Mouse (Mus musculus) common myeloid progenitor, adult 5-6 weeks (primary cell): ENCODE results near the gene Cux1. TPM values are rescaled to one million over a fixed set of nuclear protein-coding genes. Genes with fewer than 3 reads are reported as not detected.
A peak's percentile ranks its signal among the peaks of the same experiment; 100 is the strongest.

Experiments
- ATAC-seq: replicated peaks from 2 replicates; pipeline ENCODE4 v1.8.0; 2016; ENCODE audit warnings: low read depth, mild to moderate bottlenecking, moderate TSS enrichment, inconsistent platforms; ENCODE audit not compliant: poor library complexity, severe bottlenecking
- total RNA-seq: library from RNA; stranded (forward); fragments of 200-1000, 187-1606 nt; gene quantifications from 2 replicates; pipeline ENCODE4 v1.2.3, GENCODE M21; 2017

The Cux1 gene
- total RNA-seq, 1 experiment from 2014 or later = 202 TPM

- peak; percentile 45 for ATAC-seq
Measured at GRCm38 (mm10) chr5:136568776-136569175, 1.5 kb upstream of the Cux1 start.

DNA sequence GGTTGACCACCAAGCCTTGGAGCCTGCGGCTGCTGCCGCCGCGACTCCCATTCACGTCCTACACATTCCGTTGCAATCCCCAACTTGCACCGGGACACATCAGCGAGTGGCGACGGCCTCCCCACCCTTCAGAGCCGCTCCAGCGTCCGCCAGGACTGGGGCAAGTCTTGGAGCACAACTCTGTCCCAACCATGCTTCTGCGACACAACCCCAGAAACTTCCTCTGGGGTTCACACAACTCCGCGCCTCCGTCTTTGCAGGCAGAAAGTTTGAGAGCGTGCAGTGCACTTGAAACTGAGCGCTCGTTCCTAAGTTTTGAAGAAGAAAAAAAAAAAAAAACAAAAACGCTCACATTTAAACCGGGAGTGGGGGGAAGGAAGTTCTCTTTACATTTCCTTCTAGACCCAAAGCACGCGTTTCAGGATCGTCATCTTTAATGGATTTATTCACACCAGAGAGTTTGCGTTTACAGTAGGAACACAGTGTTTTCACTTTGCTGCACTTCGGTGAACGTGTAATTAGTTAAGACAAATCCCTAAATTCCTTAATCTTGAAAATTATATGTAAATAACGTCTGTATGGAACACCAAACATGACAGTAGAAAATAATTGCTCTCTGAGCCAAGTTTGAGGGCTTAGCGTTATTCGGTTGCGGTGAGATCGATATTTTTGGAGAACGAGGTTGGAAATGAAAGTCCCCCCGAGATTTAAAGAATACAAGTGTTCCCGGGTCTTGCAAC is 906 bp upstream of the Cux1 start:
- ATAC-seq = peak; percentile 23

DNA sequence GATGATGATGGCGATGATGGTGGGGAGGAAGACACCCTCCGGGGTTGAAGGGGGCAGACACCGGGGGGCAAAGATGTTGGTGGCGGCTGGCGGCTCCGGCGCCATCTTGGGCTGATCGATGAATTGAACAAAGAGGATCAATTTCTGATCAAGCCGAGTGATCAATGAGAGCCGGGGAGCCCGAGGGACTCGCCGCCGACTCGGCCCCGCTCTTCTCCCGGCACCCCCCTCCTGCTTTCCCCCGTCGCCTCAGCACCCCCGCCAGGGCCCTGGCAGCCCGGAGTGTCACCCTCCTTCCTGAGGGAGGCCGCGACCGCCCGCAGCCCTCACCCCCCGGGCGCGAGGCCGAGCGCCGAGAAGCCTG is 496 bp downstream of the Cux1 start:
- ATAC-seq = no peak

GRCm38 (mm10) chr5:136566001-136566811 is 1.1 kb downstream of the Cux1 start:
- ATAC-seq = no peak

- ATAC-seq = peak; percentile 11; the same call in 1 of the 2 replicates
Measured at GRCm38 (mm10) chr5:136565311-136565811, 1.9 kb downstream of the Cux1 start.

DNA sequence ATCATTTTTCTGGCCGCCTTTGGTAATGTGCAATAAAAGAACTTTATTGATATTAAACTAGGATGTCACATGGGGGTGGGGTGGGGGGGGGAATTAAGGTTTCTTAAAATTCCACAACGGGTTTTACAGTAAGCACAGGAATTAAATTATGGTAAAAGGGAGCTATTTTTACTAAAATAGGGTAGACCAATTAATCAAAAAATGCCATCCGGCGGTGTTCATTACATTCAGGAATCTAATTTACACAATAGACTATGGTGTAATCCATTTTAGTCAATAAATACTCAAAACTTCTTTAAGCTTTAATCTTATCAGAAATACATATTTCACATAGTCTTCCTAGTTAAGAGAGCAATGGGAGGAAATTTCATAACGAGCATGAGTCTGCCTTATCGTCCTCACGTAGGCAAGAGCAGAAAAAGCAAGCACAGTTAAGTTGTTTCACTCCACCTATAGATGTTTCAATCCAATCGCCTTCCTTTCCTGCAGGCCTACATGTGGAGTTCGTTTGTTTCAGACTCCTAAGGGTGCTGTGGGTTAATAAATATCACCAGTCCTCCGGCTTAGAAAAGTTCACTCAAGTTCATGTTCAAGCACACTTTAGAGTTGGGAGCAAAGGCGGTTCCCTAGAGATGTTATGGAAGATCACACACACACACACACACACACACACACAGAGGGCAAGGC is 2.5 kb downstream of the Cux1 start:
- ATAC-seq = no peak

GRCm38 (mm10) chr5:136563996-136564395 is 3.3 kb downstream of the Cux1 start:
- no peak for ATAC-seq

GRCm38 (mm10) chr5:136563104-136563503 is 4.2 kb downstream of the Cux1 start:
- no peak for ATAC-seq

- ATAC-seq = no peak
Measured at GRCm38 (mm10) chr5:136562212-136562611, 5.1 kb downstream of the Cux1 start.

DNA sequence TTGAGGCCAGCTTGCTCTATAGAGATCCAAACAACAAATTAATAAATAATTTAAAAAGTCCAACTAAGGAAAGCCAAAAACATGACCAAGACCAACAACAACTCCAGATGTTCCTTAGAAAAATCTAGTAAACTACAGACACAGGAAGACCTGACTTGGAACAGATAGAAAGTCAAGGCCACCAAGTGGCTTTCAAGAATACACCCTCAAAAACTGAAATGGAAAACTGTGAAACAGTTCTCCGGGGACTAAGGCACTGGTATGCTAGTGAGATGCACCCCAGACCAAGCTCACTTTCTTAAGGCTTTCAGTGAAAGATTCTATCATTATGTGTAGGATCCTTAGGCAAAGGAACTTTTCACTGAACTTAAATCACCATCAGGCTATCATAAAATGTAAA is 5.6 kb downstream of the Cux1 start:
- no peak for ATAC-seq

DNA sequence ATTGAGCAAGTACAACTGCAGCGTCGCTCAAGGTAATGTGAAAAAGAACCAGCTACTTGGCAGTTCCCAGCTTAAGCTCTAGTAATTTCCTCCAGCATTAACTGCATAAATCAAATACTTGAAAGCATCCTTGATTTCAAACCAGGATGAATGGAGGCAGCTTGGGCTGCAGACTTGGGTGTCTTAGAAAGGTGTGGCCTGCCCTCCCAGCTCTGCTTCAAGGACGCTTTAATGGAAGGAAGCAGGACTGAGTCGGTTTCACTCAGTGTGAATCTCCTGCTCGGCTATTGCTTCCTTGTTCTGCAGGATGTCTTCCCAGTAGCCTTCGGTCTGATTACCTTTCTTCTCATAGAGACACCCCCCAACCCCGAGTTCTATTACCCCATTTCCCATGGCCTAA is 6.6 kb downstream of the Cux1 start:
- no peak for ATAC-seq

DNA sequence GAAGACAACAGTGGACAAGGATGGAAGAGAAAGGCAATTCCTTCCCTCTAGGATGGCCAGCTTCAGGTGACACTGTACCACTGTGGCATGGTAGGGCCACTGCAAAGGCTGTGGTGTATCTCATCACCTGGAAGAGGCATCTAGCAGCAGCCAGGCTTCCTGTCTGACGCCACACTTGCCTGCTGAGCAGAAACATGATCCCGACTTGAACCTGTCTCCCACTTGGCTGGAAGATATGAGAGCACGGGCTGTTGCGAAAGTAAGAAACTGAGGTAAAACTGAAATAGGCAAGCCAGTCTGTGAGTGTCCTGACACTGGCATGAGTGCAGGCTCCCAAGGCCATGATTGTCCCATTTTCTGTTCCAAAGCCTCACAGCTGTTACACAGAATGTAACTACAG is 9.8 kb downstream of the Cux1 start:
- ATAC-seq = no peak

GRCm38 (mm10) chr5:136556328-136557262 is 10.7 kb downstream of the Cux1 start:
- ATAC-seq = no peak

- ATAC-seq = peak; percentile 67
Measured at GRCm38 (mm10) chr5:136555703-136556102, 11.6 kb downstream of the Cux1 start.

DNA sequence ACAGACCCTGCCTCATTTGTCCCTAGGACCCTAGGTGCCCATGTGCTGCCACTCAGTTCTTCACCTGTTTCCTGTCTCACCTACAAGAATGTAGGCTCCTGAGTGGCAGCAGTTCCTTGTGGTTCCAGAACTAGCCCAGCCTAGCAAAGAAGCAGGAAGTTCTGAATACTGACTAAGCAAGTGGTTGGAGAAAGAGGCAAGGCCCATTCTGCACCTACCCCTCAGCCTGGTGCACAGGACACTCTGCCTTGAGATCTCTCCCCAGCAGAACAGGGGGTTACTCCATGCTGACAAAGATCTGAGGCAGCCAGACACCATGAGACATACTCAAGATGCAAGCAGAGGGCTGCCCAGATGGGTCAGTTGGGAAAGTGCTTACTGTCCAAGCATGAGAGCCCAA is 14.5 kb downstream of the Cux1 start:
- no peak for ATAC-seq

DNA sequence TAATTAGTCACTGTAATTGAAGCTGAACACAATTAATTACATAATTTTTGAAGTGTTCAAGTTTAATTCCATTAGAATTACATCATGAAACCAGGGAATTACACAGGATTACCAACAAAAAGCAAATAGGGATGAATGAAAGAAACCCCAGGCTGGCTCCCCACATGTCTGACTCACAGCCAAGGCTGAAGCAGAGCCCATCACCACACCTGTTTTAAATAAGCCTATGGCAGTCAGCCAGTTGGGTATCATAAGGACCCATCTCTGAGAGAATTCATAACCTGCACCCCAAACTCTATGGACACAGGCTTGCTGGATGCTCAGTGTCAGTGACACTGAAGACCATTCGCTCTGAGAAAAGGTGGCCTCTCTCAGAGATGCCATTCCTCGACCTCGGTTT is 15.2 kb downstream of the Cux1 start:
- ATAC-seq = no peak

DNA sequence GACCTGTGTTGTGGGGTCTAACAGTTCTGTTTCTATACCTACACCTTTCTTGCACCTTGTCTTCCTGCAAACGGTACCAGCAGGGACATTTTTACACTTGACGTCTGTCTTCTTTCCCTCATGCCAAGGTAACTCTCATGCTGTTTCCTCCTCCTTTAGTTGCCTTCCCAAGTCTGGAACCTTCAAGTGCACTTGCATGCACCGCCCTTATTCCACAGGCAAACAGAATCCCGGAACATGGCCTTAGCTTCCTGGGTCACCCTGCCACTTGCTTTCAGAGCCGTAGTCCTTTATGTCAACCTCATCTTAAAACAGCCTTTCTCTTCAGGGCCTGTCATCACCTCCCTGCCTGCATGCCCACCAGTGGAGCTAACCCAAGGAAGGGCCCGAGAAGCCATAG is 15.7 kb downstream of the Cux1 start:
- ATAC-seq = no peak

GRCm38 (mm10) chr5:136550726-136551125 is 16.6 kb downstream of the Cux1 start:
- no peak for ATAC-seq

DNA sequence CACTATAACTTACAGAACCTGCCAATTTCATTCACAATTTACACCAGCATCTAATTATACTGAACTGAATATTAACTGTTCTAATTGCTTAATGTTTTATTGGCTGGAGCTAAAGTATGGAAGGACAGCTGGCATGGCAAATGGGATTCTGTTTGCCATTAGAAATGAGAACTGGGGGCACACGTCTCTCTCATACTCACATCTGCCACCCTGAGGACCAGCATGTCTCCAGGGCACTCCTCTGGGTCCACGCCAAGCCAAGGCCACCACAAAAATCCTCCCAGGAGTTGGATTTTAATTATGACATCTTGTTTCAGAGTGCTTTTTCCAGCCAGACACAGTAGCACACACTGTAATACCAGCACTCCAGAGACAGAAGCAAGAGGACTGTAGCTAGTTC is 18.5 kb downstream of the Cux1 start:
- no peak for ATAC-seq

DNA sequence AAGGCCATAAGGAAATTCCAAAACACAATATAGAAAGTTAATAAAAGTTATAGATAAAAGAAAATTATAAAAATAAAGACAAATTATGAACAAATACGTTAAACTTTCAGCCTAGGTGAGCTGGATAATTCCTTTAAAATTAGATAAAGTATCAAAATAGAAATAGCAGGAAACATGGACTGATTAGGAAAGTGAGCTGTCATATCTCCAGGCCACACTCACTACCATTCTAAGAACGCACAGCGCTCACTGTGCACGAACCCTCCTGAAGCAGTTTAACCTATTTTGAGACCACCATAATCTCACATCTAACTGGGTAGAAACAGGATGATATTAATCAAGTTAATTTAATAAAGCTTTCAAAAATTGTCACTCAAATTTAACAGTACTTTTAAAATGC is 22.2 kb downstream of the Cux1 start:
- no peak for ATAC-seq
